Mouse (Mus musculus) R1 (cell line): Measurements from ENCODE around the gene E2f6.

Experiments used
- DNase-seq: peaks from one replicate; pipeline ENCODE4 v3.0.0-alpha.2; 2018; ENCODE audit warnings: low read depth, low spot score

Gene E2f6

DNA sequence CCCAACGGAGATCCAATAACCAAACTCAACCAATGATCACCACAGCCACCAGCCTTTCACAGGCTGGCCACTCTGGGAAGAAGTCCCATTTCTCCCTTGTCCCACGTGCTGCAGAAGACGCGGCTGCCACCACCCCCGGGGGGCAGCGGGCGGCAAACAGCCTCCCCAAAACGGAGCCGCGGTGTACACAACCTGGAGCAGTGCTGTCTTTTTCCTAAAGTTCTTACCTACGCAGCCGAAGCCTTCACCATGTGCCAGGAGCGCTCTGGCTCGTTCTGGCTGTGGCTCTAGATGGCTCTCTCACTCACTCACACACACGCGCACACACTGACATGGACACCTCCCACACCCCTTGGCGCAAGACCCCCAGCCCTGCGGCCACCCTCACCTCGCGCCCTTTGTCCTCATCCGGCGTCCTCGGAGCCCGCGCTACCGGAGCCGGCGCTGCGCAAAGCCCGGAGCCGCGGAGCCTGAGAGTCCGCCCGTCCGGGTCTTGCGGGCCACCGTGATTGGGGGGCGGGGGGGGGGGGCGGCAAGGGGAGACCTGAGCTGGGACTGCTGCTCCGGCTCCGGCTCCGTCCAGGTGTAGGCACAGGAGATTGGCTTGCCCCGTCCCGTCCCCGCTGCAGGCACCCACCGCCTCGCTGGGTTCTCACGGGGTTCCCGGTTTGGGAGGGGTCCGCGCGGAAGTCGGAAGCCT, 10.4 kb upstream of the E2f6 start, which contains the start of gene Greb1:
Greb1 (minus strand) TSS at position 628 of the 700 bp plus-strand sequence.
- peak; percentile 44 for DNase-seq

GRCm38 (mm10) chr12:16800959-16801315, 9.8 kb upstream of the E2f6 start:
- DNase-seq = peak; percentile 38

GRCm38 (mm10) chr12:16803237-16803955, 7.4 kb upstream of the E2f6 start:
- DNase-seq = no peak

GRCm38 (mm10) chr12:16803956-16804430, 6.8 kb upstream of the E2f6 start:
- no peak for DNase-seq

DNA sequence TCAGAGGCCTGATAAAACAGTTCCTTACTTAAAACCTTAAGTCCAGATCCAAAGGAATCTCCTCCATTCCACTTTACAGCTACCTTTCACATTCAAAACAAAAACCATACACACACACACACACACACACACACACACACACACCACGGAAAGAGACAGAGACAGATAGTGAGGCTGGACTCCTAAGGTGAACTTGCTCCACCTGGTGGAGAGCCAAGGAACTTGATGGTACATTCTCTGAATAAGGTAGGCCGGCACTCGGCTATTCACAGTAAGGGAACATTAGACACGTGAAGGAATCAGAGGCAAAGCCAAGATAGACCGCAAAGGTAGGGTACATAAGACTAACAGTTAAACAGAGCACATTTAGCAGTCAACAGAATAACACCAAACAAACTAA, 5.3 kb upstream of the E2f6 start:
- peak; percentile 73 for DNase-seq

DNA sequence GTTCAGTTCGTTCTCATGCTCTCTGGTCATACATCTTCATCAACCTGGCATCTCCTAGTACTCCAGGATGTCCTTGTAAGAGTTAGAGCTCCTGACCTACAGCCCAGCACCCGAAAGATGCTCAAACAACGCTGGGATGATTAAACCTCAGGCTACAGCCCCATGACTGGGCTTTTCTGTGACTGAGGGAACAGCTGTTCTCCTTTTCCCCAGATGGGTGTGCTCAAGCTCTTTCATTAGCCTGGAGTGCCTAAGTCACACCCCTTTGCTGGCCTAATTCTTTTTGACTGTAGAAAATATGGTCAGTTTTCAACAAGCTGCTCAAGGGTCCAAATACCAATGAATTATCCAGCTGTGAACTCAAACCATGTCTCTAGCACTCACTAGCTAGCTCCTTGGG, 2.7 kb upstream of the E2f6 start:
- peak; percentile 39 for DNase-seq

DNA sequence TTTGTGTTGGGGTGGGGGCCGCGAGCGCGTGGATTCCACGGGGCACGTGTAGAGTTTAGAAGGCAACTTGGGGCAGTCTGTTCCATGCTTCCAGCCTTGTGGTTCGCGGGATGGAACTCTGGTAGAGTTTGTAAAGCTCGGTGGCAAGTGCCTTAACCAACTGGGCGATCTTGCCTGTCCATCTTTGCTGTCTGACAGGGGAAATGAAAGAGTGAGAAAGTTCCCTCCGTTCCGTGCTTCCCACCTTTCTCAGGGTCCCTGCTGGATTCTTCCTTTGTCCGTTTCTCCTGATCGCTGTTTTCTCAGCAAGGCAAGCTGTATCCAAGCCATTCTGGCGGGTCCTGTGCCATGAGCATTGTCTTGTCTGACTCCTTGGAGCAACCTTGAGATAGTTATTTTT, 714 bp downstream of the E2f6 start:
- peak; percentile 37 for DNase-seq

DNA sequence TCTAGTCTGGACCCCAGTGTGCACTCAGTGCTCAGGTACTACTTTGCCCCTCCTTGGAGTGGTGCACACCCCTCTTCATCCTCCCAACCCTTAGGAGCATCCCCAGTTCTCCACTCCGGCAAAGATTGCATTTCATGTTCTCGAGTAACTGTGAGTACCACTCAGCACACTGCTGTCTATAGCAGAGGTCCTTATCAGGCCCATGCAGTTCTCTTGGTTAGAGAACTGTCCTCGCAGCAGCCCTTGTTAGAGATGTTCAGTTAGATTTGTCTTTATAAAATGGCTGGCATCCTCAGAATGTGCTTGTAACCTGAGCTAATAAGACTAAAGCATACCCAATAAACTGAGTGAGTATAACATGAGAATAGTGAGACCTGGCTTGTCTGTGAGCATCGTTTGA, 6.4 kb downstream of the E2f6 start:
- no peak for DNase-seq

DNA sequence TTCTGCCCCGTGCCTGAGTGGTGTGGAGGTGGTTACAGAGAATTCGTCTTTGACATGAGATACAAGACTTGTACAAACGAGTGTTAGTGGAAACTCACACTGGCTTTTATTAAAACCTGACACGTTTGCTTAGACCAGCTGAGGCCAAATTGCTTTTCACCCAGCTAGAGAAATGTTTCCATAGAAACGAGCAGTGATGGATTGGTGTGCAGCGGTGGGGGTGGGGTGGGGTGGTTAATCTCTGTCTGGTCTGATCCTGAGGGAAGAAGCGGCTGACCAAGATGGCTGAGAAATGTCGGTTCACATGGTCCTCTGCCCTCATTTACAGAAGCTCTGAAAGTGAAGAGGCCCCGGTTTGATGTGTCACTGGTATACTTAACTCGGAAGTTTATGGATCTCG, 7.8 kb downstream of the E2f6 start:
- peak; percentile 16 for DNase-seq

DNA sequence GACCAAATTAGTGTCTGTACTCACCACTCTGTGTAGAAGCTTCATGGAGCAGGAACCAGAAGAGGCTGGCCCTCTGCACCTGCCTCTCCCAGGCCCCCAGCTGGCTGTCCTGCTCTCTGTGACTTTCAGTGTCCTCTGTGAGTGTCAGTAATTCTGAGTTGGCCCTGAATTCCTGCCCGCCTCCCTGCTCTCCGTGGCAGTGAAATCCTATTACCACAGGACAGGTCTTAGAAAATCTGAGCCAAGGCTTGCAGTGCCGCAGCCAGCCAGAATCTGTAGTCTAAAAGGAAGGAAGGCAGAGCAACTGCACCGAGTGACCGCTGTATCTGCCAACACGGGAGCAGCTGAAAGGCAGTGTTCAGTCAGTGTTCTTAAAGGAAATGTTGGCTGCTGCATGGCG, 10.0 kb downstream of the E2f6 start:
- no peak for DNase-seq

DNA sequence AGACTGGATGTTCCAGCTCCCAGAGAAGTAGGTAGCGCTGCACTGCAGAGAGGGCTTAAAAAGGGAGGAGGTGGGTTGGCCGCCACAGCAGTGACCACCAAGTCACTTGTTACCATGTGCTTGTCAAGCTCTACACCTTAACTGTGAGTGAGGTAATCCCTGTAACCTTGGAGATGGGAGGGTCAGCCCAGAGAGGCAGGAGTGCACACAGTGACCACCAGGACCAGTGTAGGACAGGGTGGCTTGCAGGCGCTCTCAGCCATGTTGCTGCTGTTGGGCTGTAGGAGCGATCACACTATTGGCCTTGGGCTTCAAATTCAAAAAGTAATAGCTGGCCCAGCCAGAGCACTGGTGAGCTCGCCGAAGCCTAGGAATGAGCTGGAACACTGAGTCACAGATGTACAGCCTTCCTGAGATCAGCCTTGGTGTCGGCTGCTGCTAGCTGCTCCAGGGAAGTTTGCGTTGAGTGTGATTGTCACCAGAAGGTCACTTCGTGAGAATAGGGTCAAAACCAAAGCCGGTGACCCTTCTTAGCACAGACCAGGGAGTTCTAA, 11.5 kb downstream of the E2f6 start:
- DNase-seq = no peak

DNA sequence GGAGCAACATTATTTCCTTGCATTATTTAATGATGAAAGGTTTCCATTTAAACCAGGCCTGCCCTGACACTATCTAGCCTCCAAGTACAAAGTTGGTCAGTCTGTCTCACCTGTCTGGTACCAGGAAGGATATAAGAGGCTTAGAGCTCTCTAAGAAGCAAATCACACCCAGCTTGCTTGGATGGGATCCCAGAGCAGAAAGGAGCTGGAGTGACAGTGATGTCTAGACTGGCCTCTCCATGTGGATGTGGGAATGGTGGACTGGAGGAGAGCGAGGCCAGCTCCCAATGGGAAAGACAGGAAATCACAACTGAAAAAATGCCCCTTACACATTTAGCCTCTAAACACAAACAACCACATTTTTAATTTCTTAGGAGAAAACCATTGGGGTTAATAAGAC, 12.9 kb downstream of the E2f6 start:
- DNase-seq = no peak

DNA sequence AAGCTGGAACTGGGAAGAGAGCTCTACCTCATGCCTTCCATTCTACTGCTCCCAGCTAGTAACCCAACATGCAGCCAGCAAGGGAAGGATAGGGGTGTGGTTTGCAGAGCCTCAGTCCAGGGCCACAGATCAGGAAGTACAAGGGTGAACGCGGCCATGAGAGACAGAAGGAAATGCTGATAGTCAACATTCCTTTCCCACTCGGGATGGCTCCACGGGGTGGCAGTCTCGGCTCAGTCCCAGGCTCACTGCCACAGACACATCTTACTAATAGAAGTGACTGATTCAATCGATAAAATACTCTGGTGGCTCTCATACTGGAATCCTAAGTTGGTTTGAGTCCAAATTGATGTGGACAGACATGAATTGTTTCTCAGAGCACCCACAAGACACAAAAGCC, 17.7 kb downstream of the E2f6 start:
- DNase-seq = peak; percentile 32

- DNase-seq = no peak
Measured at GRCm38 (mm10) chr12:16829785-16830184, 19.0 kb downstream of the E2f6 start.

GRCm38 (mm10) chr12:16831071-16831470, 20.3 kb downstream of the E2f6 start:
- peak; percentile 71 for DNase-seq

- no peak for DNase-seq
Measured at GRCm38 (mm10) chr12:16834701-16835100, 23.9 kb downstream of the E2f6 start.

GRCm38 (mm10) chr12:16836188-16836587, 25.4 kb downstream of the E2f6 start:
- DNase-seq = no peak

- DNase-seq = no peak
Measured at GRCm38 (mm10) chr12:16837766-16838165, 27.0 kb downstream of the E2f6 start.

DNA sequence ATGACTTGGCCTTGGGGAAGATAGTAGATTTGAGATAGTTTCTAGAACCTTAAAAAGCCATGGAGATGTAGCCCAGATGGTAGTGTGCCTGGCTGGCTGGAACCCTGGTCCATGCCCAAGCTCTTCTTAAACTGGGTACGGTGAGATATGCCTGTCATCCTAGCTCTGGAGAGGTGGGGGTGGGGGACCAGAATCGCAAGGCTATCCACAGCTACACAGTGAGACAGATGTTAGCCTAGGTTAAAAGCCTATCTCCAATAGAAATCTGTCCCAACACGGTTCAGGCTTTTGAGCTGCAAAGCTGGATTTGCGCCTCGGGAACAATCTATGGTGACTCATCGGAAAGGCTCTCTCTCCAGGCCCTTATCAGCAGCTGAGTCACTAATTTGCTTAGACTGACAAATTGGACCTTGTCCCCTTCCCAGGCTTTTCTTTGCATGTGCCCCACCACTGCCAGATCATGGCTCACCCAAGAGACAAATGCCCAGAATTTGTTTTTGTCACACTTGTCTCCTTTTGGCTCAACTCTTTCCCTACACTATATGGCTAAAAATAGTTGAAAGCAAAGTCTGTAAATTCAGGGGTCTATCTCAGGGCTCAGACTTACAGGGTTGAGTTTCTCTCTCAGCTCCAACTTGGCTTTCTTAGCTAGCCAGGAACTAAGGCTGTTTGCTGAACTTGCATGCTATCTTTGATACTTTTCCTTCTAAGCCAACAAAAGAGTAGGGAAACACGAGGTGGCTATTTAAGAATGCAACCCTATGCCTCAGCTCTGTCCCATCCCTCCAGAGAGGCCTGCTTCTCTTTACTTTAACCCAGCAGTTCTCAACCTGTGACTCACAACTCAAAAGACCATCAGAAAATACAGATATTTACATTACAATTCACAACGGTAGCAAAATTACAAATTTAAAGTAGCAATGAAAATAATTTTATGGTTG, 30.3 kb downstream of the E2f6 start:
- DNase-seq = no peak

DNA sequence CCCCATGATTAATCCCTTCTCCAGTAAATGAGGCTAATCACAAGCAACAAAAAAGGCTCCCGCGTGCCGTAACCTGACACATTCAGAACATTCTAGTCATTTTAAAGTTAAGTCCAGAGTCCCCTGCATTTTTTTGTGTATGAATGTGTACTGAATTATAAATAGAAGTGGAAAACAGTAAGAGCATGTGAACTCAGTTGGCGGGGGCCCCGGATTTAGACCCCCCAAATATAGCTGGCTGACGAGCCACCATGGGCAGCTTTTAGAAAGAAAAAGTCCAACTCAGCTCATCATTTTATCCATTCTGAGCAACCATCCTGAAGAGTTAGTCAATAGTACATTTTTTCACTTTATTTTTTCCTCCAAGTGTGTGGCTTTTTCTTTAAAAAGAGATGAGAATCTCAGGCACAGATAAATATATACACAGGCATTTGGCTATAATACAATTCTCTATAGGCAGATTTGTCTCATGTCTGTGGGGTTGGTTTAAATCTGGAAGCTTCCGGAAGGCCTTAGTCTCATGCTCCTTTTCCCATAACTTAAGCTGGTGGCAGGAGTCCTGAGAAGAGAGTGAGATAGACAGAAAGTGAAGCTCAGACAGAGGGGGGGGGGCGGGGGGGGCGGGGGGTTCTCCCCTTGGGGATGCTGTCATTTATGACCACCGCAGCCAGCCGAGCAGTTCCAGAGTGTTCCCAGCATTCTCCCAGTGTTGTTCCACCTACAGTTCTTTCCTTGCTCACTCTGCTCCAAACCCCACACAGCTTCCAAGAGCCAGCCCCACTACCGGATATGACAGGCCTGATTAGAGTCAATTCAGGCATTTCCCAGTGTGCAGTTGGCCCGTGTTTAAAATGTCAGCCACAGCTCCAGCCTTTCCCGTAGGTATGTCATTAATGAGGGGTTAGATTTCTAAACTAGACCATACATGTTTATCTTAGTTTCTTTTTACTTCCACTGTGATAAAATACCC, 34.1 kb downstream of the E2f6 start:
- DNase-seq = no peak
